Mouse (Mus musculus): Measurements from ENCODE around the gene Tns4. TPM values are rescaled to one million over a fixed set of nuclear protein-coding genes. Genes with fewer than 3 reads are reported as not detected.

The Tns4 gene
- 2.7 and 3.1 TPM in 2 replicates for polyA plus RNA-seq (2015; fragmentation: Nextera tagmentation; extraction: Ambion mirVana)

GRCm38 (mm10) chr11:99089077-99089601 is at the start of gene Tns4:
Gene Tns4, minus strand, starts transcription at chr11:99089306.

GRCm38 (mm10) chr11:99041051-99041729 is 47.9 kb downstream of the Tns4 start, which contains the start of gene Igfbp4:
Gene Igfbp4, plus strand, starts transcription at chr11:99041244.

GRCm38 (mm10) chr11:99023500-99024467 is 65.3 kb downstream of the Tns4 start, which contains the start of gene Top2a:
Gene Top2a, minus strand, starts transcription at chr11:99024189.

Other genes with a start within 250 kb of the Tns4 start
- gene Wipf2, start 225.7 kb downstream of the Tns4 start, polyA plus RNA-seq (2015; fragmentation: Nextera tagmentation; extraction: Ambion mirVana) = 4.3 and 4.6 TPM in 2 replicates
- 8.0 and 10.8 TPM in 2 replicates for gene Cdc6, start 181.5 kb downstream of the Tns4 start, polyA plus RNA-seq (2015; fragmentation: Nextera tagmentation; extraction: Ambion mirVana)
- gene Rara, start 161.5 kb downstream of the Tns4 start, polyA plus RNA-seq (2015; fragmentation: Nextera tagmentation; extraction: Ambion mirVana) = 17.0 and 18.1 TPM in 2 replicates
- gene Gjd3, start 106.3 kb downstream of the Tns4 start, polyA plus RNA-seq (2015; fragmentation: Nextera tagmentation; extraction: Ambion mirVana) = 0.31 and 0.39 TPM in 2 replicates
- gene Top2a, start 65.1 kb downstream of the Tns4 start, polyA plus RNA-seq (2015; fragmentation: Nextera tagmentation; extraction: Ambion mirVana) = 27.1 and 42.6 TPM in 2 replicates
- gene Igfbp4, start 48.1 kb downstream of the Tns4 start, polyA plus RNA-seq (2015; fragmentation: Nextera tagmentation; extraction: Ambion mirVana) = 283 and 299 TPM in 2 replicates
- 0.06 and 0.07 TPM in 2 replicates for gene Ccr7, start 65.8 kb upstream of the Tns4 start, polyA plus RNA-seq (2015; fragmentation: Nextera tagmentation; extraction: Ambion mirVana)
- 91.4 and 104 TPM in 2 replicates for gene Smarce1, start 141.7 kb upstream of the Tns4 start, polyA plus RNA-seq (2015; fragmentation: Nextera tagmentation; extraction: Ambion mirVana)
- 0.16 and 0.21 TPM in 2 replicates for gene Krt222, start 154.8 kb upstream of the Tns4 start, polyA plus RNA-seq (2015; fragmentation: Nextera tagmentation; extraction: Ambion mirVana)
- gene Krt24, start 196.0 kb upstream of the Tns4 start, polyA plus RNA-seq (2015; fragmentation: Nextera tagmentation; extraction: Ambion mirVana) = not detected in 2 replicates
- 0.12 TPM in 1 of 2 replicates, not detected in the other for gene Krt25, start 233.6 kb upstream of the Tns4 start, polyA plus RNA-seq (2015; fragmentation: Nextera tagmentation; extraction: Ambion mirVana)
- not detected in 2 replicates for gene Krt26, start 248.7 kb upstream of the Tns4 start, polyA plus RNA-seq (2015; fragmentation: Nextera tagmentation; extraction: Ambion mirVana)